Mouse (Mus musculus) neural tube, embryonic 12.5 days (tissue): Measurements from ENCODE around the gene Zscan4b. TPM values are rescaled to one million over a fixed set of nuclear protein-coding genes. Genes with fewer than 3 reads are reported as not detected.
"Not testable (repeated sequence)": the region's sequence is repeated elsewhere in the genome, so short reads cannot be mapped to it uniquely, and the experiment has no call there.

ENCODE experiments used
- ATAC-seq: fragments of 200-750 bp; cut with Nextera tagmentation; 2 replicates; pipeline ENCODE4 v1.8.0; 2017; ENCODE audit warnings: low read depth, mild to moderate bottlenecking, moderate TSS enrichment, moderate library complexity; ENCODE audit not compliant: low FRiP score
- H3K27ac ChIP-seq: fragments of 300-500 bp; sonication (generic); 2 replicates; pipeline ENCODE4 v1.5.1; 2016
- H3K27me3 ChIP-seq: fragments of 300-500 bp; sonication (generic); replicated peaks from 2 replicates; pipeline ENCODE4 v1.6.1; 2016; ENCODE audit warnings: mild to moderate bottlenecking
- H3K36me3 ChIP-seq: fragments of 300-500 bp; sonication (generic); 2 replicates; pipeline ENCODE4 v1.6.1; 2016; ENCODE audit warnings: mild to moderate bottlenecking
- H3K4me1 ChIP-seq: fragments of 300-500 bp; sonication (generic); 2 replicates; pipeline ENCODE4 v1.6.1; 2016
- H3K4me2 ChIP-seq: fragments of 300-500 bp; sonication (generic); replicated peaks from 2 replicates; pipeline ENCODE4 v1.6.1; 2016; ENCODE audit warnings: mild to moderate bottlenecking
- H3K4me3 ChIP-seq: fragments of 300-500 bp; sonication (generic); 2 replicates; pipeline ENCODE4 v1.5.1; 2016
- H3K9ac ChIP-seq: fragments of 300-500 bp; sonication (generic); 2 replicates; pipeline ENCODE4 v1.6.1; 2016; ENCODE audit warnings: mild to moderate bottlenecking
- H3K9me3 ChIP-seq: fragments of 300-500 bp; sonication (generic); 2 replicates; pipeline ENCODE4 v1.6.1; 2016; ENCODE audit warnings: mild to moderate bottlenecking
- WGBS: fragments of 180-500 bp; shearing (Covaris S2); methylation state at CpG from one replicate; pipeline ENCODE4 v1.1.7; 2016; 5-methylcytosine and 5-hydroxymethylcytosine counted together
- polyA plus RNA-seq: library from polyadenylated mRNA; unstranded; fragments of >200 nt; fragmentation: Nextera tagmentation; extraction: Ambion mirVana; gene quantifications from 2 replicates; pipeline ENCODE4 v1.2.1, GENCODE M21; 2016

Gene Zscan4b
- polyA plus RNA-seq, result not detected in 2 replicates

DNA sequence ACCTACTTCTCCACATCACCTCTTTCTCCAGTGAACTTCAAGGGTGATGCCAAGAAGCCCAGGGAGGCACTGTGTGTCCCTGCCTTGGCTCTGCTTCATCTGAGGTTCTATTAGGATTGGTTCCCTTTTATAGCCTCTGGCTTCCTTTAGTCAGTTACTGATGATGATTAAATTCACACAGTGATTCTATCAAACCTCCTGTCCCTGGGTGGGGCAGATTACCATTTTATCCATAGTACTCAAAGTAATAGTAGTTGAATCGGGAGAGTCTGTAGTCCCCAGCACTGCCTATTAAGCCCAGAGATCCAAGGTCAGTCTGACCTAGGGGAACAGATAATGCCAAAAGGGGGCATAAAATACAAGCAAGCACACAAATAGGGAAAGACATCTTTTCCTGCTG lies at the start of gene Zscan4b:
Gene Zscan4b (minus strand): TSS at position 101 of the 400 bp plus-strand sequence.
- not testable (repeated sequence) for H3K9me3 ChIP-seq, H3K9ac ChIP-seq, H3K27me3 ChIP-seq, H3K4me1 ChIP-seq, H3K27ac ChIP-seq, ATAC-seq, H3K4me3 ChIP-seq, H3K36me3 ChIP-seq, H3K4me2 ChIP-seq
- WGBS, result 92% methylated on average over 1 of the region's 1 CpGs

Other genes starting within 250 kb of the Zscan4b start
- not detected in 2 replicates for gene Nlrp4b, start 217.3 kb downstream of the Zscan4b start, polyA plus RNA-seq
- not detected in 2 replicates for gene Vmn1r71, start 150.7 kb downstream of the Zscan4b start, polyA plus RNA-seq
- not detected in 2 replicates for gene Zscan4c, start 100.7 kb upstream of the Zscan4b start, polyA plus RNA-seq
- not detected in 2 replicates for gene Zscan4-ps1, start 164.6 kb upstream of the Zscan4b start, polyA plus RNA-seq